Mouse (Mus musculus): ENCODE measurements at regions not wholly inside any gene's neighbourhood (a gene's known extent, or its start where the extent isn't known, plus 50 kb on each side); places are given as distances from the start of the nearest gene placed in this dataset.

DNA sequence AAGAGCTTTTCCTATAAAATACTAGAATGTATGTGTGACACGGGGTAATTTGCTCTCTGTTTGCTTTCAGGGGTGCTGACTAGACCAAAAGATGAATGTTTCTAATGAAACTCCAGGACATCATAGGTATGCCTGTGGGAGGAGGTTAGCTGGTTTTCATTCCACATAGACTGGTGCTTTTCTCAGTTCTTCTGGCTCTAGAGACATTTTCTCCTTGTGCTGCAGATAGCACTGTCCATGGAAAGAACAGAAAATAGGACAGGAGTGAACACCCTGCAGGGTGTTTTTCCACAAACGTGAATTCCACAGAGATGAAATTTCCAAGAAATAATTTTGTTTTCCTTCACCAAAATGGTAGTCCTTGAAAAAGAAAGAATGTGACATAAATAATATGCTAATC, 1016.0 kb upstream of the Cited2 start:
- TF ChIP-seq CTCF (IDR thresholded peaks at IDR 0.05; ENCODE audit: control insufficient read depth, insufficient read depth, low read length) (no peak), POLR2A (IDR thresholded peaks at IDR 0.05; ENCODE audit: borderline replicate concordance, control insufficient read depth, low read depth, low read length) (no peak)

All from bone marrow, adult 2 months (tissue).